Mouse (Mus musculus) cerebellum, adult 8-10 months (tissue): ENCODE measurements around the gene Nlgn3.
"Not testable (repeated sequence)": the region's sequence is repeated elsewhere in the genome, so short reads cannot be mapped to it uniquely, and the experiment has no call there.

Experiments
- DNase-seq: peaks from one replicate; pipeline ENCODE4 v3.0.0; 2022

Nlgn3 gene

GRCm38 (mm10) chrX:101301654-101302053, 2.7 kb downstream of the Nlgn3 start:
- DNase-seq = no peak

DNA sequence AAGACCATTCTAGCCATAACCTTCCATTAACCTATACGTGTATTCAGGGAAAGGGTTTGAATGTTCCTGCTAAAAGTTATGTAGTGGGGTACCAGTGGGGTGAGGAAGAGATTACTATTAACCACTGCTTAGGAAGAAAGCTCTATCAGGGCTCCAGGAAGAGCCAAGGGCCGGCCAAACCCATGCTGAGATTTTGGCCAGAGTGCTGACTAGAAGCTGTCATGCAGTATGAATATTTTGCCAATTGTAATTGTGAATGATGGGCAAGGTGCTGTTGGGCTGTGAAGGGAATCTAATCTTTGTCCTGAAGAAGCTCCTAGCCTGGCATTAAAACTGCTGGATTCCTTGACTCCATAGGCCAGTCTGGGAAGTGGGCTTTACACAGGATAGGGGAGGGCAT, 5.7 kb downstream of the Nlgn3 start:
- DNase-seq = no peak

GRCm38 (mm10) chrX:101309299-101309698, 10.3 kb downstream of the Nlgn3 start:
- no peak for DNase-seq

DNA sequence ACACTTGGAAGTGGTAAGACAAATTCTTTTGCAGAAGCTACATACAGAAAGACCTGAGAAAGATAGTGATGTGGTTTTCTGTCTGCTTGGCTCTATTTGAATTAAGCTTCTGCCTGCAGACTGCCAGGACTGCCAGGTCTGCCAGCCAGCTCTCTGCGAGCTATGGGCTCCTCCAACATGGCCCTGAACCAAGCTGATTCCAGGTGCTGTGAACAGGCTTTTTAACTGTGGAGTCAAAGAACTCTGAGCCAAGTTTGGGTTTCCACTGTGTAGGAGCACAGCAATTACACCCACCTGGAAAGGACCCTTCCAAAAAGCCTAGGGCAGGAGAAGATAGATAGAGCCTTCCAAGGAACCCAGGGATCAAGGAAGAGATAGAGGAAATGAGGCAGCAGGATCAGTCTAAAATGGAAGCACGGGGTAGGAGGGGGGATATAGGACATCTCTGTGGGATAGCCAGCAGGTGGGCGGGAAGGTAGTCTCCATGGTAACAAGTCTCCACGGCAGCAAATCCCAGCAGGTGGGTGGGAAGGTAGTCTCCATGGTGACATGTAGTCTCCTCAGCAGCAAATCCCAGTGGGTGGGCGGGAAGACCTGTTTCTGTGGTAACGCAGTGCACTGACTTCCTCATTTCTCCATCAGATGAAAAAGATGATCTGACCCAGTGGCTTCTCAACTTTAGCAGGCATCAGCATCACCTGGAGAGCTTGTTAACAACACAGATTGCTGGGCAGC, 14.8 kb downstream of the Nlgn3 start:
- no peak for DNase-seq

DNA sequence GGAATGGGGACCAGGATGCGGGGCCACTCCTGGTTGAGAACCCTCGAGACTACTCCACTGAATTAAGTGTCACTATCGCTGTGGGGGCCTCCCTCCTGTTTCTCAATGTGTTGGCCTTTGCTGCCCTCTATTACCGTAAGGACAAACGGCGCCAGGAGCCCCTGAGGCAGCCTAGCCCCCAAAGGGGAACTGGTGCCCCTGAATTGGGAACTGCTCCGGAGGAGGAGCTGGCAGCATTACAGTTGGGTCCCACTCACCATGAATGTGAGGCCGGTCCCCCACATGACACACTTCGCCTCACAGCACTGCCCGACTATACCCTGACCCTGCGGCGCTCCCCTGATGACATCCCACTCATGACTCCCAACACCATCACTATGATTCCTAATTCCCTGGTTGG, 20.8 kb downstream of the Nlgn3 start:
- no peak for DNase-seq

- no peak for DNase-seq
These were observed 27.3 kb downstream of the Nlgn3 start for GRCm38 (mm10) chrX:101325989-101326899.

DNA sequence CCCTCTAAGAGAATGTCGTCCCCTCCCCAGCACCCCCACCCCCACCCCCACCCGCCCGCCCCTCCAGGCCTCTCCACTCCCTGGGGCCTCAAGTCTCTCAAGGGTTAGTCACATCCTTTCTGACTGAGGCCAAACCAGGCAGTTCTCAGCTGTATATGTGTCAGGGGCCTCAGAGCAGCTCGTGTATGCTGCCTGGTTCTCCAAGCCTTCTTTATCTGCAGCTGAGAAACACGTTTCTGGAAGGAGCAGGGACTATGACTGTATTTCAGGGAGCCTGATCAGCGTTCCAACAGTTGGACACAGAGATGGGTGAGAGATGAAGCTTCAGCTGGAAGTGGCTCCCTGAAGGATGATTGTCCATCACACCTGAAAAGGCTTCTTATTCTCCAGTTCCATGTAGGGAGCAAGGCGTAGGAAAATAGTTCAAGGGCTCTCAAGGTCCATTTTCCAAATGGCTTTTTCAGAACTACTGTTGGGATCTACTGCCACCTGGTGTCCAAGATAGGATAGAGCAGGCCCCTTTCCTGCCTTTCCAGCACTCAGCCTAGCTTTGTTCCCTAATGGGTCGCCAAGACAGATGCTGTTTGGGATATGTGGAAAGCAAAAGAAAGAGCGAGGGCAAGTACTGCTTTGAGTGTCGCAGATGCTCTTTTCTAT, 30.5 kb downstream of the Nlgn3 start:
- peak; percentile 66 for DNase-seq

DNA sequence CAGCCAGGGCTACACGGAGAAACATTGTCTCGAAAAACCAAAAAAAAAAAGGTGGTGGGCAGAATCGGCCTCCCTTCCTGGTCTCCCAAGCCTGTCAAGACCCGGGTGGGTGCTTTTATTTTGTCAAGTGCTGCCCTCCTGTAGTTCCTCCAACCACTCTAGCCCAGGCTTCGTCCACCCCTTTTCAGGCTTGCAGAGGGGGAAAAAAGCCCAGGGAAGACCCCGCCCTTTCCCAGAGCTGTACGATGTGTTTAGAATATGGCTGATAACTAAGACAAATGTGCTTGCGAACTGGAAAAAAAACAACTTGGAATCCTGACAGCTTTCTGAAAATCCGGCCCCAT, 33.0 kb downstream of the Nlgn3 start:
- no peak for DNase-seq

DNA sequence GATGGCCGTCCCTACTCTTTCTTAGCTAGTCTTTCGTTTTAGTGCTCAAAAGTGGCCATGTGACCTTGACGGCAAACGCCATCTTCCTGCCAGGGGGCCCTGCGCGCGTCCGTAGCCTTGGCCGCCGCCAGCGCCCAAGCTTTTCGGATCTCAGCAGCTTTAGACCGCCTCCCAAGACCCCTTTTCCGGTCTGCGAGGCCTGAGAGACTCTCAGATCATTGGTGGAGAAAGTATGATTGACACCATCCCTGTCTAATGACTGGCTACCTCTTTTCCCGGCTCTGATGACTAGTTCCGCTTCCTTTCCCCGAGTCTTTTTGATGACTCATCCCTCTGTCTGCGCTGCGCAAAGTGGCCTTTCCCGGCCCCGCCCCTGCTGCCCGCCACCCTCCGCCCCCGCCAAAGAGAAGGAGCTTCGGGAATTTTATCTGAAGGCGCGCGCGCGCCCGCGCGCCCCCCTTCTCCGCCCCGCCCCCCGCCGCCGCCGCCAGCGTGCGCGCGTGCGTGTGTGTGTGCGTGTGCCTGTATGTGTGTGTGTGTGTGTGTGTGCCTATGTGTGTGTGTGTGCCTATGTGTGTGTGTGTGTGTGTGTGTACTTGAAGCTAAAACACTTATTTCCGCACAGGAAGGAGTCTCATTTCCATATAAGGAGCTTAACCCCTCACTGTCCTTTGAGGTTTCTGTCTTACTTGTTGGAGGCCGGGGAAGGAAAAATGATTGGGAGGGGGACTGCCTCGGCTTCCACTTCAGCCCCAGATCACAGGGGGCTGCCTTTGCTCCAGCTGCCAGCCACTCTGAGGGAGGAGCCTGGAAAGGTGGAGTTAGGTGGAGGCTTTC, 33.6 kb downstream of the Nlgn3 start:
- peak; percentile 83 for DNase-seq

DNA sequence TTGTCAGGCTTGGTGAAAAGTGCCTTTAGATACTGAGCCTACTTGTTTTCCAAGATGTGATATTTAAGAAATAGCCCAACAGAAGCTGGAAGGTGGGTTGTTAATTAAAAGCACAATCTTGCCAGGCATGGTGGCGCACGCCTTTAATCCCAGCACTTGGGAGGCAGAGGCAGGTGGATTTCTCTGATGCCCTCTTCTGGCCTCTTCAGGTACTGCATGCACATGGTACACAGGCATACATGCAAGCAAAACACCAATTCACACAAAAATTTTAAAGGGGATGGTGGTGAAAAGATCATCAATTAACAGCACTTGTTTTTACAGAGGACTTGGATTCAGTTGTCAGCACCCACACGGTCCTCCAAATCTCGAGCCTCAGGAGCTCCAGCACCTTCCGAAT, 35.6 kb downstream of the Nlgn3 start:
- DNase-seq = no peak

GRCm38 (mm10) chrX:101338666-101339065, 39.7 kb downstream of the Nlgn3 start:
- no peak for DNase-seq

- not testable (repeated sequence) for DNase-seq
These were observed 43.9 kb downstream of the Nlgn3 start for GRCm38 (mm10) chrX:101342837-101343236.

GRCm38 (mm10) chrX:101345456-101345855, 46.5 kb downstream of the Nlgn3 start:
- DNase-seq = no peak

GRCm38 (mm10) chrX:101346475-101346874, 47.5 kb downstream of the Nlgn3 start:
- no peak for DNase-seq

DNA sequence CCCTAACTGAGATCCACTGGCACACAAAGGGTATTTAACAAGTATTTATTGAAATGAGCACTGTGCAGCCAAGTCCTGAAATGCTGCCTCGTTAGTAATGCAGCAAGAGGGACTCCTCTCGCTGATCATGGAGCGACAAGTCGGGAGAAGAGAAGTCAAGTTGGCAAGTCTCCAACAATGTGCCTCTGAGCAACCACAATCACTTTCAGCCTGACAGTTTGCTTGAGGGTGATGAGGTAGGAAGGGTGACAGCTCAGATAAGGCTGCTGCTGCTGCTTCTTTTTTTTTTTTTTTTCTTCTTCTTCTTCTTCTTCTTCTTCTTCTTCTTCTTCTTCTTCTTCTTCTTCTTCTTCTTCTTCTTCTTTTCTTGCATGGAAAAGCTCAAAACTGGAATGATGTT, 52.2 kb downstream of the Nlgn3 start:
- no peak for DNase-seq

DNA sequence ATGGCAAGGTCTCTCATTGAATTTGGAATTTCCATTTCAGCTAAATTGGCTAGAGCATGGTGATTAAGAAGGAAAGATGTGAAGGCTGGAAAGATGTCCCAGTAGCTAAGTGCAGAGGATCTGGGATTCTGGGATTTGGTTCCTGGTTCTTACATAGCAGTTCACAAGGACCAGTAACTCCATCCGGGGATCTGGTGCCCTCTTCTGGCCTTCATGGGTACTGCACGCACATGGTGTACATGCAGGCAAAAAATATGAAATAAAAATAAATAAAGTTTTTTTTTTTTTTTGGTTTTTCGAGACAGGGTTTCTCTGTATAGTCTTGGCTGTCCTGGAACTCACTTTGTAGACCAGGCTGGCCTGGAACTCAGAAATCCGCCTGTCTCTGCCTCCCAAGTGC, 59.9 kb downstream of the Nlgn3 start:
- not testable (repeated sequence) for DNase-seq

- DNase-seq = no peak
These were observed 70.0 kb downstream of the Nlgn3 start for GRCm38 (mm10) chrX:101369001-101369400.

DNA sequence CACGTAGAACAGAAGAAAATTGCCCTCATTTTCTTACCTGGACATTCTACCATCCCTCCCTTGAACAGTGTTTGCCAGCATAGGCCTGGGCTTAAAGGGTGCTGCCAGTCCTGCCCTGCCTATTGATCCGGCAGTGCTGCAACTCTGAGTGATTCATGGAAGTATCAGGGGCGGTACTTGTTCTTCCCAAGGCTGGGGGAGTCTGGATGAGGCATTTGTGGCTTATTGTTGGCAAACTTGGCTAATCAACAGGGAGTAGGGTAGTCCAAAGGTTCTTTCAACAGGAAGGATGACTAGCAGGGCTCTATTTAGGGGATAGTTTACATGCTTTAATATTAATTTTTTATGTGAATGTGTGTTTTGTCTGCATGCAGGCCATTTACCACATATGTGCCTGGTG, 71.6 kb downstream of the Nlgn3 start:
- no peak for DNase-seq

- DNase-seq = no peak
These were observed 74.0 kb downstream of the Nlgn3 start for GRCm38 (mm10) chrX:101372946-101373345.
